Mouse (Mus musculus): Measurements from ENCODE around the gene Sipa1l1.
A peak's percentile ranks its signal among the peaks of the same experiment; 100 is the strongest.

Gene Sipa1l1

DNA sequence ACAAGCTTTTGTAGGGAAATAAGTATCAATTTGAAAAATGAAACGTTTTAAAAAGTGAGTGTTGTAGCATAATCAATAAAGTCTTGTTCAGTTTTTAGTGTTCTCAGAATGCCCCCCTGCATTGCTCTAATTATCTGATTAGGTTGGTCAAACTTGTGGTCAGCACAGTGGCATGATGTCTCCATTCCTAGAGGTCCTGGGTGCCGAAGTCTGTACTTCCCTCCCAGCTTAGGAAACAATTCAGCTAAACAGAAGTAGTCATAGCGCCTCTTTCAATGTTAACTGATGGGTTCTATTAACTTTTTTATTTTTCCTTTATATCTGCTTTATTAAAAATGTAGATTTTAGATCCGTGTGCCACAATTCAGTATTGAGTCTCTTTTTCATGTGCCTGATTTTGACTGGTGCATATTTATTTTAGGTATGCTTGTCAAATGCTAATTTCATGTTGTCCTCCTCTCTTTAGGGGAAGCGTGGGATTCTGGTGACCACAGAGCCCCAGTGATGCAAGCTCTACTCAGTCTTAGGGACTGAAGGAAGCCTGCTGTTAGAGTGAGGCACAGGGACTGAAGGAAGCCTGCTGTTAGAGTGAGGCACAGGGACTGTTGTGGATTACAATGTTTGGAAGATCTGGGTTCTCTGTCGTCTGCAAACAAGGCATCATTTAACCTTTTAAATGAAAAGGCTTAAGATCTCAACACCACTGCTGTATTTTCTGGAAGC is 171.2 kb downstream of the Sipa1l1 start:
- DNase-seq: no peak

DNA sequence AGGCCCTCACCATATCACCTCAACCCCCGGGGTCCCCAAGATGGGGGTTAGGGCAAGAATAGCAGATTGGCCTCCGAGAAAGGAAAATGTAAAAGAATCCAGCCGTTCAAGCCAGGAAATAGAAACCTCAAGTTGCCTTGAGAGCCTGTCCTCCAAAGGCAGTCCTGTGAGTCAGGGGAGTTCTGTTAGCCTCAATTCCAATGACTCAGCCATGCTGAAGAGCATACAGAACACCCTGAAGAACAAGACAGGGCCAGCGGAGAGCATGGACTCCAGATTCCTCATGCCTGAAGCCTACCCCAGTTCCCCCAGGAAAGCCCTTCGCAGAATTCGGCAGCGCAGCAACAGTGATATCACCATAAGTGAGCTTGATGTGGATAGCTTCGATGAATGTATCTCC is 172.1 kb downstream of the Sipa1l1 start:
- DNase-seq: no peak

DNA sequence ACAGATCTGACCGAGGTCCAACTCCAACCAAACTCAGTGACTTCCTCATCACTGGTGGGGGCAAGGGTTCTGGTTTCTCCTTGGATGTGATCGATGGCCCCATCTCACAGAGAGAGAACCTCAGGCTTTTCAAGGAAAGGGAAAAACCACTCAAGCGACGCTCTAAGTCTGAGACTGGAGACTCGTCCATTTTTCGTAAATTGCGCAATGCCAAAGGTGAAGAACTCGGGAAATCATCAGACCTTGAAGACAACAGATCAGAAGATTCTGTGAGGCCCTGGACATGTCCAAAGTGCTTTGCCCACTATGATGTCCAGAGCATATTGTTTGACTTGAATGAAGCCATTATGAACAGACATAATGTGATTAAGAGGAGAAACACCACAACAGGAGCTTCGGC is 172.6 kb downstream of the Sipa1l1 start:
- no peak for DNase-seq

DNA sequence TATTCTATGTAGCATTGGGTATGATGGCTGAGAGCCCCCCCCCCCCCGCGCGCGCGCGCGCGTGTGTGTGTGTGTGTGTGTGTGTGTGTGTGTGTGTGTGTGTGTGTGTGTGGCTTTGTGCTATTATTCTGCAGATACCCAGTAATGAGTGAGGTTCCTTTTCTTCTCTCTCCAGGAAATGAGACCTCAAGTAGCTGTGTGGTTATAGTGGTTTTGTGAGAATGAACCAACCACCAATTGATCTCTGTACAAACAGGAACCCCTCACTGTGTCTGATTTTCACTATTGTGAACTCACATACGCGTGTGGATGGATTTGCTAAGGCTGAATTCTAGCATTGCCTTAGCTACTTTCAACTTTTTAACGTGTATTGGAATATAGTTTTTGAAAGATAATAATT is 181.0 kb downstream of the Sipa1l1 start:
- DNase-seq: no peak

DNA sequence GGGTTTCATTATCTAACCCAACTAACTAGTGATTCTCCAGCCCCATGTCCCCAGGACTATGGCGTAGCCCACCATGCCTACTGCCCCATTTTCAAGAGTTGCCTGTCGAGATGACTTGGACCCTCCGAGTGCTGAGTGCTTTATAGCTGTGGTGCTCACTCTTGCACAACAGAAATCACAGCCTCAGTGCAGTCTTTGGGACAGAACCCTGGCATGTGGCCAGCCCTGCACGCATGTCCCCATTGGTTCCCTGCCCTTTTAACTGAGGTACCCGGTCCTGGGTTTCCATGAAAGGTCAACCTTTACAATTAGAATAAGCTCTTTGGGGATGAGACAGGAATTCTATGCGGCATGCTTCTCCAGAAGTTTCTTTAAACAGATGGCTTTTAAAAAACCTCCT is 181.8 kb downstream of the Sipa1l1 start:
- DNase-seq: peak in 1 of 2 experiments; percentile 25

DNA sequence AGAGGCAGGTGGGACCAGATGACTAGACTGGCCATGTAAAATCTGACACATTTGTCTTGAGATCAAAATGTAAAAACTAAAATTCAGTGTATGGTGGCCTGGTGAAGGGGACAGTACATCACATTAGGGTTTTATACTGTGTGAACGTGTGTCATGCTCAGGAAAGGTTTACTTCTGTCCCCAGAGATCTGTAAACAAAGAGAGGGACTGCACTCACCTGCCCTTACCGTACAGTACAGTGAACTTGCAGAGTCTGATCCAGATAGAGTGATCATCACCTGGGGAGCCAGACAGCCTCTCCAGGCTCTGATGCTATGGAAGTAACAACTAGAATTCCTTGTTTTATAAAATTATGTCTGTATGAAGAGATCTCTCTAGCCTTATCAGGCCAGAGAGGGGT is 184.5 kb downstream of the Sipa1l1 start:
- no peak for DNase-seq

DNA sequence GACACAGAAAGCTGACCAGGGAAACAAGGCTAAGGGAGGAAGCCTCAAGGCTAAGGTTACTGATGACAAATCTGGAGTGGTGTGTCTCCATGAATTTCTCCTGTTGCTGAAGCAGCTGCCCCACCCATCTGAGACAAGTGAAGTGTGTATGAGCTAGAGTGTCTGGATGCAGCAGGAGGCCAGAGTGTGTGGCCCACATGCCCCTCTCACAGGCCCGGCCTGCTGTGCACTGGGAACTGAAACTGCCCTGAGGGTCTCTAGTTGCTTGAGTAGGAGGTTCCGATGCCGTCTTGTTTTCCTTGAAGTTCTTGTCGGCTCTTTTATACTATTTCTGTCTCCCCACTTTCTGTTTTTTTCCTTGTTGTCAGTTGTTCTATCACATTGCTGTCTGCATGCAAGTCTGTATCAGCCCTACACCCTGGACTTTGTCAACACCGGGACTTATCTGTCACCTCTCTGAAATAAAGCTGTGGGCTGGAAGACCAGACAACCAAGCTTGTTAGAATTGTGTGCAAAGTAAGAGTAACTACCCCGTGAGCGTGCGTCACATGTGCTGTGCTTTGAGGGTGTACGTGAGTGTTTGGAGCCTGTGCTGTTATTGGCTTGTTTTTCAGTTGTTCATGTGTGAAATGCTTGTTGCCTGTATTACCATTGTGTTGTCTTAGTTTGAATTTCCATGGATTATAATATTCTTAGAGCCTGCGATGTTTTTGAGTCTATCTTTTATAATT is 186.5 kb downstream of the Sipa1l1 start:
- DNase-seq: no peak

DNA sequence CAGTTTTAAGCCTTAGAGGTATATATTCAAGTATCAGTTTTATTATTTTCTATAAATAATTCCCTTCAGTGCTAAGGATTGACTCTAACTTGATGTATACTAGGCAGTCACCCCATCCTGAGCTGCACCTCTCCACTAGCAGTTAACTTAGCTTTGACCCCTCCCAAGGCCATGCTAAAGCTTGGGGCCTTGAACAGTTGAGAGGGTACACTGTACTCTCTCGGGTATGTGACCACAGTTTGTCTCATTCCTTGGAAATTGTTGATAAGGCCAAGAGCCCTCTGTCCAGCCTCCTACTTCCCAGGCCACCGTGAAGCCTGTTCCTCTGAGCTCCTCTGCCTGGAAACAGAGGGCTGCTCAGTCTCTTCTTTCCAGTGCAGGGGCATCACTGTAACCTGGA is 187.4 kb downstream of the Sipa1l1 start:
- DNase-seq: no peak

DNA sequence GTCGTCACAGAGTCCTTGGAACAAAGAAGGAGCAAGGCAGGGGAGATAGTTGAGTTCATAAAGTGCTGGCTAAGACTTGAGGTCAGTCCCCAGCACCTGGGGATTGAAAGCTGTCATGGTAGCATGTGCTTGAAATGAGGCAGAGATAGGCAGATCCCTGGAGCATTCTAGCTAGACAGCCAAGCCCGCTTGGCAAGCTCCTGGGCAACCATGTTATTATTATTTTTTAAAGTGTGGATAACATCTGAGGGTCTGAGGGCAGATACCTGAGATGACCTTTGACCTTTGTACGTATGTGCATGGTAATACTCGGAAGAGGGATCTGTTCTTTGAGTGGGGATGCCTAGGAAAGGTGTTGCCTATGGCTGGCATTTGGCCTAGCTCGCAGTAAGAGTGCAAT is 188.3 kb downstream of the Sipa1l1 start:
- no peak for DNase-seq

DNA sequence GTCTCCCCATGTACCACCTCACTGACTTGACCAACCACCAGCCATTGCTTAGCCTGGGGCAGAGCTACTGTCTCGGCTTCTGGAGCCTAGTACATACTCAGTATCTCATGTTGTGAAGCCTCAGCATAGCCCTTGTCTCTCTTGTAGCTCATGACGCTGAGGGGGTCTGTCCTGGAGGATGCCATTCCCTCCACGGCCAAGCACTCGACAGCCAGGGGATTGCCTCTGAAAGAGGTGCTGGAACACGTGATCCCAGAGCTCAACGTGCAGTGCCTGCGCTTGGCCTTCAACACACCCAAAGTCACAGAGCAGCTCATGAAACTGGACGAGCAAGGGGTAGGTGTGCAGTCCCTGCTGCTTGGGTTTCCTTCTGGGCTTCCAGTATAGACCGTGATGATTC is 193.7 kb downstream of the Sipa1l1 start:
- DNase-seq: no peak

DNA sequence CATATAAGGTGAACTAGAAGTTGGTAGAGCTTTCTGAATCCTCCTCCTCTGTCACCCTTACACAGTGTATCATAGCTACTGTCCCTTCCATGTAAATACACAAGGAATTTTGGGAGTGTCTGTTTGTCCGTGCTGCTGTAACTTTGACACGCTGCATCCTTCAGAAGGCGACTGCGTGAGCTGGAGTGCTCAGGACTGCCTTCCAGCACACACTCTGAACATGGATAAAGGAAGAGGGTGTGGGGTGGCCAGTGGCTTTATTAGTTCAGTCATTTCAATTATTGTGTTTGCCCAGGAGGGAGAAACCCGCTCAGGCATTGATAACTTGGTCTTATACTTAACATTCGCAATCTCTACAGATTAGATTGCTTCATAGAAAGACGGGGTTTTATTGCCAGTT is 195.1 kb downstream of the Sipa1l1 start:
- no peak for DNase-seq

DNA sequence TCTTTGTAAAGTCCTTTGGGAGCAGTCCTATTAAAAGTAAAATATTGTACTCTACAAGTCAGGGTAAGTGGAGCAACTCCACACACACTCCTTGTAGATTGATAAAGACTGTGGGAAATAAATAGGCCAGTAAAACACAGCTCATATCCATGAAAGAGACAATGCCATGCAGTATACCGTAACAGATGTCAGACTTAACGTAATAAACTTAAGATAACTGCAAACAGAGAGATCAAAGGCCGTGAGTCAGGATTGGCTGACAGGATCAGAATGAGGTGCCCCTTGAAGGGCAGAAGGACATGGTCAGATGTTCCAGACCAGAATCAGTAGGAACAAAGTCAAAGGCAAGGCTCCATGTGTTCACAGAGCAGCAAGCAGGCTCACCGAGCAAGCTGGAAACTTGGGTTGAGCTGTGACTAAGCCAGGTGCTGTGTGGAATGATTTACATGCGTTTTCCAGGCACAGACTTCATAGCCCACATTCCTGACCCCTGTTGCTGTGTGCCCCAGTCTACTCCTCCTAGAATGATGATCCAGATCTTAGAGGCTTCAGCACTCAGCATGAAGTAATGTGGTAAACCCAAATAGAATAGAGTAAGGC is 196.3 kb downstream of the Sipa1l1 start:
- no peak for DNase-seq

DNA sequence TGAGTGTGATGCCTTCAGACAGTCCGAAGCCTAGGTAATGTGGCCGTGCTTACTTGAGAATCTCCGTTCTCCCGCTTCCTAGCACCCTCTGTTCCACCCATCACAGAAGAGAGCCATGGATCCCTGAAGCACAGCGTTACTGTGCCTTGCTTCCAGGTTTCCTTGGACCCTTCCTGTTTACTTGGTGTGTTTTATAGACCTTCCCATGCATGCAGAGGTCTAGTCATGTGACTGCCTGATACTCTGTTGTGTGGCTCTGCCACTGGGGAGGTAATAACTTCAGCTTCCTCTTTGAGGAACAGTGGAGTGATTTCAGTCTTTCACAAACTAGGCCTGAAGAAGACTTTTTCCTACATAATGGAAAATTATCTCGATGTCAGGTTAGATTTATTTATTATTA is 197.6 kb downstream of the Sipa1l1 start:
- DNase-seq: no peak

DNA sequence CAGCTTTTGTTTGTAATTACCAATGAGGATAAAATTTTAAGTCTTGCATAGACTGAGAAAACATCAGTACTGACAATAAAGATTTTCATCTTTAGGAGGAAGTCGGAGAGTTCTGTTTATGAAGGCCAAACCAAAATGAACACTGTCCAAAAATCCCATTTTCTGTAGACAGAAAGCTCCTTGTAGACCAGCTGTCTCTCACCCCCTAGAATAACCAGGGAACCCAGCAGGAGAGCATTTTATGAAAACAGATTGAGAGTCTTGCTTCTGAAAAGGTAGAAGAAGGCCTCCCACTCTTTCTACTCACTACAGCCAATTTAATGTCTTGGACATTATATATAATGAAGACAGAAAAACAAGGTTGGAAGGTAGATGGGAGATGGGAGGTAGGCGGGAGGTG is 198.2 kb downstream of the Sipa1l1 start:
- no peak for DNase-seq

DNA sequence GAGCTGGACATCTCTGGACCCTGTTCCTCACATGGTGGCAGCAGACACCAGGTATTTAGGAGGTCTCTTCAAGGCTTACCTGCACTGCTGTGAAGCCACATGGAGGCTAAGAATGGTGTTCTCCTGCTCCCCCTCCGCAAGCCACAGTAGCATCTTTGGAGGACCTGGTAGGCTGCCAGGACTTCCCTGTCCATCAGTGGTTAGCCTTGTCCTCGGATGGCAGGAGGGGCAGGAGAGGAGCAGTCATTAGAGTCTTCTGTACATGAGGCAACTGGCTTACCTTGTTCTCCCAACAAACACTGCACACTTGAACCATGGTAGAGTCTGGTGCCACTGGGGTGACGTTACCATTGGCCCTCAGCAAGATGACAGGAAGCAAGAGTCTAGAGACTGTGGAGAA is 198.9 kb downstream of the Sipa1l1 start:
- peak; percentile 58 to 60 for DNase-seq

DNA sequence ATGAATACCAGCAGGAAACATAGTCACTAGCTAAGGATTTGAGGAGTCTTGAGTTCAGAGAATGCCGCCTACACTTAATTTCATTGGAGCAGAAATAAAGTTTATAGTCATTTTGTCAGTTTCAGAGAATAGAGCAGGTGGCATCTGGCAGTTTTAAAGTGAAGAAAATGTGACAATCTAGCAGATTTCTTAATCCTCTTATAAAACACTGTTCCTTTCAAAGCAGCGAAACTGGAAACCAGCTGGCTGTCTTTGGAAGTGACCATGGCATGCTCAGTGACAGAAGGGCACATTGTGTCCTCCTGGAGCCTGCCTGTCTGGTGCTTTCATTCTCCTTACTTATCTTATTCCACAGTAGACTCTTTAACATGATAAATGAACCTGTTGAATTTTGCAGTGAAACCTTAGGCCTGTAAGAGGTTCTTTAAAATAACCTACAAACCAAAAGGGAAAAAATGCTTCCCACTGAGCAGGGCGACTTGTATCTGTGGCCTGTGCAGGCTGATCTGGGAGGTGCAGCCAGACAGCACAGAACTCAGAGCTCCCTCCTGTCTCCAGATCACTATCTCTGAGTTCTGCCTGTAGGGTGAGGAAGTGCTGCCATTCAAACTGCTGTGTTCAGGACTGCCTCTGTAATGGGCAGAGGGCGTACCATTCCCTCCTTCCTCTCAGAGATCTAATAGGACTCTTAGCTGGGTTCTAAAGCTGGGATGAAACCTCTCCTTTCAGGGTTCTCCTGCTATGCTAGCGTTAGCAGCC is 200.5 kb downstream of the Sipa1l1 start:
- DNase-seq: peak in 1 of 2 experiments; percentile 32

DNA sequence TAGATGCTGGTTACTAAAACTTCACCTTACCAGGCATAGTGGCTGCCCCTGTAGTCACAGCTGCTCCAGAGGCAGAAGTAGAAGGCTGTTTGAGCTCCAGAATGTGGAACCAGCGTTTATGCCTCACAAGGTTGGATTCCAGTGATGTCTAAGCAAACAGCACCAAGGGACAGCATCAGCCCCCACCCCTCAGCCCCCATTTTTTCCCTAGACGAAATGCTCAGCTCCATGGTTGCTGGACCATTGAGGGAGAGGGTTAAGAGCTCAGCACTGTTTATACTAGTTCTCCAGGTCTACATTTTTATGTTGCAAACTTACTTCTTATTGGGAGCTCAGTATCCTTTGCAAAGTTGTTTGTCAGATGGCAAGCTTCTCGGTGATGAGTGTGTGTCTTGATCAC is 202.1 kb downstream of the Sipa1l1 start:
- no peak for DNase-seq

DNA sequence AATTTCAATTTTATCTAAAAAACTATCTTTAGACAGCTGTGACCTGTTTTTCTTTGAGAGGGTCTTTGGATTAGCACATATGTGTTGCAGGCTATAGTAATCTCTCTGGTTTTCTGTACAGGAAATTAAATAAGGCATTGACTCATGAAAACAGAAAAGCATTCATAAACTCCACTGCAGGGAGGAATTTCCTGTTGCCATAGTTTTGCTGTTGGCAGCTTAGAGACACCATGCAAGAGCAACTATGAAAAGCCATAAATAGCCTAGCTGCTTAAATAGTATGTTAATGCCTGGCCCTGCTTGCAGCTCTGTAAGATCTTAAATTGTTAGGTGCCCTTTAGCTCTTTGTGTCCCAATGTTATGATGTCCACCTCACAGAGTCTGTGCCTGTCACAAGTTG is 204.9 kb downstream of the Sipa1l1 start:
- DNase-seq: no peak

DNA sequence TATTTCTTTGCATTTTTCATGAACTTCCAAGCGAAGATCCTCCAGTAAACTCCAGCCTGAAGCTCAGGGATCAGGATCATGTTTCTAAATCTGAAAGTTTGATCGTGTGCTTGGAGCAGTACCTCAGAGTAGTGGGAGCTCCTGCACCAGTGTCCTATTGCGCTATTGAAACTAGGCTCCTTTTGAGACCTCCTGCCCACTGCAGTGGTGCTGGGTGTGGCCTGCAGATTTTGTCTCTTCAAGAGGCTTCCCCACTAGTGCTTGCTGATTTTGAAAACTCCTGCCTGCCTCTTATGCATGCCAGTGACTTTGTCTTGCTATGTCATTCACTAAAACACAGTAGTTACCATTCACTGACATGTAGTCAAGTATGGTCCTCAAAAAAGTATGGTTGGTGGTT is 213.8 kb downstream of the Sipa1l1 start:
- DNase-seq: no peak

DNA sequence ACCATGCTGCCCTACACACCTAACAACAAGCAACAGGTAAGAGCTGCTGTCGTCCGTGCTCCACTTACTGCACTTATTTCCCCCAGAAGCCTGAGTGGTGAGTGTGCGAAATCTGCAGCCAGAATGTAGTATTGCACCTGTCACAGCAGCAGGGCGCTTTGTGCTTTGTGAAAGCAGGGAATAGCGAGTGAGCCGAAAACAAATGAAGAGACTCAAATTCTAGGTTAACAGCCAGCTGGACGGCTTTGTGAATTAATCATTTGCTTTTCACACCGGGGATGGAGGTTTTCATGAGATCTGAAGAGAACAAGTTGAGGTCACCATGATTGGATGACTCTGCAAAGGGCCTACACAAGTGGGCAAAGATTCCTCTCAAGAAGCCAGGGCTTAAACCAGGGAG is 215.6 kb downstream of the Sipa1l1 start:
- DNase-seq: peak; percentile 73 to 75

DNA sequence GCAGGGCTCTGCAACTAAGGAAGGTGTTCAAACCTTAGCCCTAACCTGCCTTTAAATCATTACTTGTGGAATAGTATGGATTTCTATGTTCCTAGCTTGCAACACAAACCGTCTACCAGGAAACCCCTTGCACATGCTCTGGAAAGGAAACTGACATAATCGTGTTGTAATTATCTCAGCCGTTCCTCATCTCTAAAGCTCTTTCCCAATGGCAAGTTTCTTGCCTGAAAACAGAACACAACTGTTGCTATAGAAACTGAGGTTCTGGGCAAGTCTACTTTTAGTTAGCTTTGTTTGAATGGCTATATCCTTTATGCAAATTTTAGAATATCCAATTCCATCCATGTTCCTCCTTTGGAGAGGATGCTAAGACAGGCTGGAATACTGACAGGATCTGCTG is 217.9 kb downstream of the Sipa1l1 start:
- no peak for DNase-seq

DNA sequence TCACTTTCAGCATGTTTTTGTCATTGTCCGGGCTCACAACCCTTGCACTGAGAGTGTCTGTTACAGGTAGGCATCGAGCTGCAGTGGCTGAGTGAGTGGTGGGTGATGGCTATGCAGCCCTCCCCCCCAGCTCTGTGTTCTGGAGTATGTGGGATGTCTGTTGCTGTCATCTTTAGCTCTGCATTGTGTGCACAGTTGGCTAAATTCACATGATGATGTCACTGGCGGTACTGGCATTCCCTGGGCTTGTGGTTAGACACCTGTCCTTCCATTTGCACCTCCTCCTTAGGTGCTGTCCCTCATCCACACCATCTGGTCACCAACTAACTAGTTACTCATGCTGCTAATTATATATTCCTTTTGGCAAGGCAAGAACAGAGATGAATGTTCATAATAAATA is 218.5 kb downstream of the Sipa1l1 start:
- DNase-seq: peak; percentile 81 to 87

DNA sequence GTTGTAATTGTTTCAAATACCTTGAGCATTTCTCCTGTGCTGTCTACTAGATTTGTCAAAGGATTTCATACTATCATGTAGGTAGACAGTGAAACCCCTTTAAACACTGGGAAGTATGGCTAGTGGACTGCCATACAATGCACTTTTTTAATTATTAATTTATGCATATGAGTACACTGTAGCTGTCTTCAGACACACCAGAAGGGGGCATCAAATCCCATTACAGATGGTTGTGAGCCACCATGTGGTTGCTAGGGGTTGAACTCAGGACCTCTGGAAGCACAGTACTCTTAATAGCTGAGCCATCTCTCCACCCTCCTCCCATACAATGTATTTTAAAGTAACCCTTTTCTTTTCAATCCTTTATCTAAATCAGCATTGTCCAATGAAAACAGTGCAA is 219.0 kb downstream of the Sipa1l1 start:
- DNase-seq: no peak

All from cerebellum, postnatal 36 days (tissue).